Mouse (Mus musculus) embryonic facial prominence, embryonic 15.5 days (tissue): ENCODE data around the gene Ccdc148. TPM values are rescaled to one million over a fixed set of nuclear protein-coding genes. Genes with fewer than 3 reads are reported as not detected.

Source experiments
- ATAC-seq: fragments of 200-750 bp; cut with Nextera tagmentation; 2 replicates; pipeline ENCODE4 v1.8.0; 2017; ENCODE audit warnings: low read depth, moderate TSS enrichment; ENCODE audit not compliant: insufficient number of reproducible peaks, low FRiP score, low TSS enrichment
- H3K27ac ChIP-seq: fragments of 300-500 bp; sonication (generic); replicated peaks from 2 replicates; pipeline ENCODE4 v1.5.1; 2015; ENCODE audit warnings: mild to moderate bottlenecking, inconsistent platforms
- H3K27me3 ChIP-seq: fragments of 300-500 bp; sonication (generic); 2 replicates; pipeline ENCODE4 v1.6.1; 2015; ENCODE audit warnings: inconsistent platforms
- H3K36me3 ChIP-seq: fragments of 300-500 bp; sonication (generic); 2 replicates; pipeline ENCODE4 v1.6.1; 2015; ENCODE audit warnings: mild to moderate bottlenecking, inconsistent platforms
- H3K4me1 ChIP-seq: fragments of 300-500 bp; sonication (generic); 2 replicates; pipeline ENCODE4 v1.6.1; 2015; ENCODE audit warnings: inconsistent platforms
- H3K4me2 ChIP-seq: fragments of 300-500 bp; sonication (generic); replicated peaks from 2 replicates; pipeline ENCODE4 v1.6.1; 2015; ENCODE audit warnings: mild to moderate bottlenecking, inconsistent platforms
- H3K4me3 ChIP-seq: fragments of 300-500 bp; sonication (generic); replicated peaks from 2 replicates; pipeline ENCODE4 v1.5.1; 2015; ENCODE audit warnings: mild to moderate bottlenecking, inconsistent platforms
- H3K9ac ChIP-seq: fragments of 300-500 bp; sonication (generic); 2 replicates; pipeline ENCODE4 v1.6.1; 2015; ENCODE audit warnings: inconsistent platforms
- H3K9me3 ChIP-seq: fragments of 300-500 bp; sonication (generic); replicated peaks from 2 replicates; pipeline ENCODE4 v1.6.1; 2016; ENCODE audit warnings: inconsistent platforms
- WGBS: fragments of 180-500 bp; shearing (Covaris S2); methylation state at CpG from one replicate; pipeline ENCODE4 v1.1.7; 2015; 5-methylcytosine and 5-hydroxymethylcytosine counted together
- polyA plus RNA-seq: library from polyadenylated mRNA; unstranded; fragments of >200 nt; fragmentation: Nextera tagmentation; extraction: Ambion mirVana; gene quantifications from 2 replicates; pipeline ENCODE4 v1.2.1, GENCODE M21; 2015

The Ccdc148 gene
- polyA plus RNA-seq, result 1.3 and 1.6 TPM in 2 replicates

GRCm38 (mm10) chr2:59160605-59160963 lies at the start of gene Ccdc148, which contains the start of gene Pkp4:
Ccdc148 (minus strand) TSS chr2:59160683.
Pkp4 (plus strand) TSS chr2:59160850.
- ATAC-seq, result peak; percentile 97
- under 1% methylated on average over 37 of the region's 37 CpGs for WGBS
- no peaks in the 10 kb centered on the region for H3K27me3 ChIP-seq
- no peaks in the 10 kb centered on the region for H3K9me3 ChIP-seq
- peak within 1 kb of the TSS; percentile 83 for H3K27ac ChIP-seq
- H3K4me3 ChIP-seq, result peak within 1 kb of the TSS; percentile 96
- peaks cover 24% of the 10 kb centered on the region for H3K4me1 ChIP-seq
- H3K4me2 ChIP-seq, result peak within 1 kb of the TSS; percentile 77
- no peaks in the 10 kb centered on the region for H3K36me3 ChIP-seq
- peak within 1 kb of the TSS; percentile 82 for H3K9ac ChIP-seq

DNA sequence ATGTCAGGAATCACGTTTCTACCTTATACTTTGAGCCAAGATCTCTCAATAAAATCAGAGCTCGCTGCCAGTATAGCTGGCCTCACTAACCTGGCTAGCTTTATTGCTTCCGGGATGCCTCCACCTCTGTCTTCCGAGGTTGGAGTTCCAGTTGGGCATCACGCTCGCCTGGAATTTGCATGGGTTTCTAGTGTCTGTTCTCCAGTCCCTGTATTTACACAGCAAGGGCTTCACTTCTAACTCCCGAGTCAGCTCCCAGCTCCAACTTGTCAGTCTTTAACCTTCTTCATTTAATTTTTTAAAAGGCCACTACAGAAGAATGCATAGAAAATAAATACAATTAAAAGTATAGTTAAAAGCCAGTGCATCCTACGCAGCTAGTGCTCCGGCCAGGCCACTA lies 47.8 kb upstream of the Ccdc148 start:
- H3K27me3 ChIP-seq, result no peaks in the 10 kb centered on the region
- H3K4me1 ChIP-seq, result peaks cover 13% of the 10 kb centered on the region
- ATAC-seq, result no peak
- no peak overlapping the region for H3K27ac ChIP-seq
- H3K9ac ChIP-seq, result no peak overlapping the region
- 72% methylated on average over 9 of the region's 9 CpGs for WGBS
- H3K4me2 ChIP-seq, result no peak overlapping the region
- no peaks in the 10 kb centered on the region for H3K9me3 ChIP-seq
- no peak overlapping the region for H3K4me3 ChIP-seq
- H3K36me3 ChIP-seq, result no peaks in the 10 kb centered on the region

GRCm38 (mm10) chr2:59207725-59208124 lies 47.2 kb upstream of the Ccdc148 start:
- Histone ChIP-seq H3K9ac (no peak overlapping the region), H3K4me3 (no peak overlapping the region), H3K27ac (no peak overlapping the region), H3K4me1 (peaks cover 13% of the 10 kb centered on the region), H3K36me3 (no peaks in the 10 kb centered on the region), H3K4me2 (no peak overlapping the region), H3K27me3 (no peaks in the 10 kb centered on the region), H3K9me3 (no peaks in the 10 kb centered on the region)
- WGBS, result 69% methylated on average over 5 of the region's 5 CpGs
- ATAC-seq, result no peak

GRCm38 (mm10) chr2:59207240-59207639 lies 46.8 kb upstream of the Ccdc148 start:
- 37% methylated on average over 4 of the region's 4 CpGs for whole genome bisulfite sequencing
- no peak for ATAC-seq

GRCm38 (mm10) chr2:59206190-59206589 lies 45.7 kb upstream of the Ccdc148 start:
- Histone ChIP-seq H3K4me2 (no peak overlapping the region), H3K9me3 (no peaks in the 10 kb centered on the region), H3K9ac (no peak overlapping the region), H3K4me3 (no peak overlapping the region), H3K4me1 (peaks cover 13% of the 10 kb centered on the region), H3K27me3 (no peaks in the 10 kb centered on the region), H3K36me3 (no peaks in the 10 kb centered on the region), H3K27ac (no peak overlapping the region)
- no peak for ATAC-seq
- 88% methylated on average over 2 of the region's 2 CpGs for whole genome bisulfite sequencing

More at GRCm38 (mm10) chr2:59207240-59207639, 46.8 kb upstream of the Ccdc148 start:
- Histone ChIP-seq H3K9ac (no peak overlapping the region), H3K27me3 (no peaks in the 10 kb centered on the region), H3K9me3 (no peaks in the 10 kb centered on the region), H3K27ac (no peak overlapping the region), H3K4me1 (peaks cover 13% of the 10 kb centered on the region), H3K4me3 (no peak overlapping the region), H3K4me2 (no peak overlapping the region), H3K36me3 (no peaks in the 10 kb centered on the region)

- H3K4me1 ChIP-seq, result peaks cover 13% of the 10 kb centered on the region
- no peaks in the 10 kb centered on the region for H3K36me3 ChIP-seq
- no peak overlapping the region for H3K9ac ChIP-seq
- H3K4me2 ChIP-seq, result no peak overlapping the region
- no peaks in the 10 kb centered on the region for H3K27me3 ChIP-seq
- ATAC-seq, result no peak
- H3K27ac ChIP-seq, result 0 out of 2 replicates have a peak overlapping the region, but pooled peaks have one; percentile 44
- no peak overlapping the region for H3K4me3 ChIP-seq
- 79% methylated on average over 9 of the region's 9 CpGs for WGBS
- H3K9me3 ChIP-seq, result no peaks in the 10 kb centered on the region
These were observed 44.6 kb upstream of the Ccdc148 start for GRCm38 (mm10) chr2:59205092-59205491.

DNA sequence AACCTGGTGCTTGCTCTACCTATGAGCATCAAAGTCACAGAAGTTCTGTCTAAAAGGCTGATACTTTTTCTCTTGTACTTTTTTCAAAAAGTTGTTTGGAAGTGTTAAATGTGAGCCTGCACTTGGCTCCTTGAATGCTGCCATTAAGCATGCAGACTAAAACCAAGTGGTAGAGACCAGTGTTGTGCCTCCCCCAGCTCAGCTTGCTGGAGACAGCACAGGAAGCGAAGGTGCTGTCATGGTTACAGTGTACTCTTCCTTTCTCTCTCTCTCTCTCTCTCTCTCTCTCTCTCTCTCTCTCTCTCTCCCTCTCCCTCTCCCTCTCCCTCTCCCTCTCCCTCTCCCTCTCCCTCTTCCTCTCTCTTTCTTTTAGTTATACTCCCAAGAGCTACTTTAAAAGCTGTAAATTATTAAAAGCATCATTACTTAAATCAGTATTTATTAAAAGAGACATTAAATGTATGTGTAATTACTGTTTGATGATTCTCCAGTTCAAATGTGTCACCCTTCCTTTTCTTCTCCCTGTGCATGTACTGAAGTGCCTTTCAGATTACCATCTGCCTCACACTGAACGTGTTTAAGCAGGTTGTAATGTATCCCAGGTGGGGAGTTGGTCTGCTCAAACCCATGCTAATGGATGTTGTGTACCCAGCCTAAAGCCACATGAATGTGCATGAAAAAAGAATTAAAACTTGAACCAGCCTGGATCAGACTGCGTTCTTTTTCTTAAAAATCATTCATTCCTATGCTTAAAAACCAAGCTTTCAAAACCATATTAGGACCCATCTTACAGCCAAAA lies 43.3 kb upstream of the Ccdc148 start:
- no peak overlapping the region for H3K9ac ChIP-seq
- 24% methylated on average over 3 of the region's 3 CpGs for WGBS
- H3K9me3 ChIP-seq, result no peaks in the 10 kb centered on the region
- peaks cover 13% of the 10 kb centered on the region for H3K4me1 ChIP-seq
- H3K4me2 ChIP-seq, result no peak overlapping the region
- H3K36me3 ChIP-seq, result no peaks in the 10 kb centered on the region
- H3K27ac ChIP-seq, result 0 out of 2 replicates have a peak overlapping the region, but pooled peaks have one; percentile 44
- ATAC-seq, result 0 out of 2 replicates have a peak, but pooled peaks have one; percentile 43
- H3K27me3 ChIP-seq, result no peaks in the 10 kb centered on the region
- no peak overlapping the region for H3K4me3 ChIP-seq

- 79% methylated on average over 5 of the region's 5 CpGs for WGBS
- no peaks in the 10 kb centered on the region for H3K9me3 ChIP-seq
- ATAC-seq, result no peak
- H3K4me2 ChIP-seq, result no peak overlapping the region
- peaks cover 13% of the 10 kb centered on the region for H3K4me1 ChIP-seq
- H3K27ac ChIP-seq, result no peak overlapping the region
- H3K27me3 ChIP-seq, result no peaks in the 10 kb centered on the region
- H3K9ac ChIP-seq, result no peak overlapping the region
- H3K4me3 ChIP-seq, result no peak overlapping the region
- no peaks in the 10 kb centered on the region for H3K36me3 ChIP-seq
These were observed 42.4 kb upstream of the Ccdc148 start for GRCm38 (mm10) chr2:59202930-59203329.

DNA sequence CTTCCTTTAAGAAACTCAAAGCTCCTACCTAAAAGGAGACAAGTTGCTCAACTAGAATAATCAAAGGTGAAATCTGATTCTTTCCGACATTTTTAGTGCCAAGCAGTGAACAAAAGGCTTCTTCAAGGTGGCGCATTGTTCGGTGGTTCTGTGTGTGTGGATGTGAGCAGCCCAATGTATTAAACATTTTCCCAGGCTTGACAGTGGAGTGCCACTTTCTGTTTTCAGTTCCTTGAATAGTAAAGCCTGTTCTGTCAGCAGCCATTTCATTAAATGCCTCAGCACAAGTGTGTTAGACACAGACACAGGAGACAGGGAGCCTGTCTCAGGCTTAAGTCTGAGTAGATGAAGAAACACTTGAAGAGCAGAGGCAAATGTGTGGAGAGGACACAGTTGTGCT lies 40.0 kb upstream of the Ccdc148 start:
- no peak overlapping the region for H3K9ac ChIP-seq
- no peak overlapping the region for H3K4me2 ChIP-seq
- 66% methylated on average over 3 of the region's 3 CpGs for WGBS
- no peaks in the 10 kb centered on the region for H3K27me3 ChIP-seq
- peaks cover 6% of the 10 kb centered on the region; the same call in 1 of the 2 replicates for H3K4me1 ChIP-seq
- no peaks in the 10 kb centered on the region for H3K36me3 ChIP-seq
- no peaks in the 10 kb centered on the region for H3K9me3 ChIP-seq
- peak overlapping the region; percentile 36; the same call in 1 of the 2 replicates for H3K27ac ChIP-seq
- no peak overlapping the region for H3K4me3 ChIP-seq
- ATAC-seq, result no peak

- ATAC-seq, result no peak
- Histone ChIP-seq H3K4me1 (peaks cover 2% of the 10 kb centered on the region; the same call in 1 of the 2 replicates), H3K9ac (no peak overlapping the region), H3K4me2 (no peak overlapping the region), H3K27me3 (no peaks in the 10 kb centered on the region), H3K4me3 (no peak overlapping the region), H3K36me3 (no peaks in the 10 kb centered on the region), H3K9me3 (no peaks in the 10 kb centered on the region), H3K27ac (no peak overlapping the region)
- WGBS, result 94% methylated on average over 5 of the region's 5 CpGs
These were observed 39.0 kb upstream of the Ccdc148 start for GRCm38 (mm10) chr2:59199476-59199976.

DNA sequence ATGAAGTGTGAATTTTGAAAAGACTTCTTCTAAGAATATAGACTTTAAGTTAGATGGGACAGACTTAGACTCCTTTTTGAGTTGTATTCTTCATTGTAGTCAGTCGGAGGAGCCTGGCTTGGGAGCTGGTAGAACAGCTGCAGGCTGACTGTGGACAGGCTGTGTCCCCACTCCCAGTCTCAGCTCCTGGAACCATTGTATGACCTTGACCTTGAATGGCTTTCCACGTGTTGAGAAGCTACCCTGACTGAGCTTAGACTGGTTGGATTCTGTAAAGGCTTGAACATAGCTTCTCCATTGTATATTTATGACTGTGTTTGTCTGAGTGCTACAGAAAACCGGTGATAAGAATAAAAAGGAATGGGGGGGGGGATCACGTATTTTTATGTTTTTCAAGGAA lies 36.7 kb upstream of the Ccdc148 start:
- no peaks in the 10 kb centered on the region for H3K36me3 ChIP-seq
- H3K9me3 ChIP-seq, result no peaks in the 10 kb centered on the region
- 86% methylated on average over 4 of the region's 4 CpGs for WGBS
- no peak for ATAC-seq
- H3K4me3 ChIP-seq, result no peak overlapping the region
- H3K27me3 ChIP-seq, result no peaks in the 10 kb centered on the region
- H3K27ac ChIP-seq, result no peak overlapping the region
- H3K4me1 ChIP-seq, result peaks cover 10% of the 10 kb centered on the region
- H3K4me2 ChIP-seq, result no peak overlapping the region
- no peak overlapping the region for H3K9ac ChIP-seq
